Mouse (Mus musculus) G1E (cell line): ENCODE results near the gene Parn. TPM values are rescaled to one million over a fixed set of nuclear protein-coding genes. Genes with fewer than 3 reads are reported as not detected.

ENCODE experiments used
- ATAC-seq: 2 replicates; pipeline ENCODE4 v1.8.0; 2016; ENCODE audit warnings: mild to moderate bottlenecking; ENCODE audit not compliant: insufficient number of reproducible peaks, poor library complexity, low FRiP score, severe bottlenecking; ENCODE audit errors: extremely low read depth
- DNase-seq: peaks from one replicate; pipeline ENCODE4 v3.0.0; 2012; ENCODE audit warnings: low spot score
- H3K27me3 ChIP-seq: 2 replicates; pipeline ENCODE4 v1.6.1; 2012; ENCODE audit warnings: mild to moderate bottlenecking, low read length, inconsistent platforms; ENCODE audit not compliant: insufficient read depth
- H3K36me3 ChIP-seq: replicated peaks from 2 replicates; pipeline ENCODE3; 2012; ENCODE audit warnings: mild to moderate bottlenecking, inconsistent platforms
- H3K4me1 ChIP-seq: 2 replicates; pipeline ENCODE4 v1.6.1; 2012; ENCODE audit warnings: low read depth, low read length, inconsistent platforms, mixed read lengths; ENCODE audit not compliant: insufficient read depth
- H3K4me3 ChIP-seq: 2 replicates; pipeline ENCODE4 v1.5.1; 2012; ENCODE audit warnings: low read depth, mild to moderate bottlenecking, inconsistent platforms, low read length, moderate library complexity, mixed read lengths
- H3K9me3 ChIP-seq: replicated peaks from 2 replicates; pipeline ENCODE4 v1.6.1; 2012; ENCODE audit warnings: inconsistent platforms
- CTCF ChIP-seq: IDR thresholded peaks from 2 replicates; pipeline ENCODE4 v1.5.1; 2012; ENCODE audit warnings: low read depth, low read length, inconsistent platforms, mixed read lengths
- GATA1 ChIP-seq: IDR thresholded peaks from 2 replicates; pipeline ENCODE4 v1.6.1; 2012; ENCODE audit warnings: borderline replicate concordance, low read length, inconsistent platforms, mixed read lengths
- GATA2 ChIP-seq: IDR thresholded peaks from 2 replicates; pipeline ENCODE4 v1.6.1; 2012; ENCODE audit warnings: low read depth, low read length, inconsistent platforms, borderline replicate concordance
- POLR2AphosphoS5 ChIP-seq: IDR thresholded peaks from 2 replicates; pipeline ENCODE4 v1.6.1; 2012; ENCODE audit warnings: low read depth, low read length, inconsistent platforms; ENCODE audit not compliant: insufficient replicate concordance
- TAL1 ChIP-seq: conservative IDR thresholded peaks from 2 replicates; pipeline ENCODE4 v1.6.1; 2012; ENCODE audit warnings: low read depth, low read length, inconsistent platforms, mixed read lengths
- polyA plus RNA-seq: library from polyadenylated mRNA; stranded (reverse); fragments of >175 nt; gene quantifications from 2 replicates; pipeline ENCODE4 v1.2.3, GENCODE M21; 2012
- total RNA-seq, 2 experiments: library from RNA; stranded (forward) in 1 of 2; stranded (reverse) in 1 of 2; fragments of 200-1000 nt in 1 of 2; fragments of >200 nt in 1 of 2; fragmentation: Nextera tagmentation in 1 of 2; gene quantifications; 2 replicates each; pipeline ENCODE4 v1.2.3; 2014 to 2017

Parn gene
- total and polyA plus RNA-seq, 3 experiments = 40.1 to 93.8 (median 54.7) TPM

GRCm38 (mm10) chr16:13491776-13492175 is 176.2 kb downstream of the Parn start:
- DNase-seq (no peak), ATAC-seq (no peak)
- TF ChIP-seq GATA2 (no peak), GATA1 (no peak), CTCF (no peak), POLR2AphosphoS5 (no peak), TAL1 (no peak)
- Histone ChIP-seq H3K4me1 (no peaks in the 10 kb centered on the region), H3K4me3 (no peak overlapping the region), H3K27me3 (peaks cover 17% of the 10 kb centered on the region), H3K36me3 (no peaks in the 10 kb centered on the region), H3K9me3 (no peaks in the 10 kb centered on the region)

Other genes starting within 250 kb of the Parn start
- 25.7 and 32.5 TPM in 2 replicates for gene Bfar, start 3.7 kb upstream of the Parn start, total RNA-seq (2014; fragmentation: Nextera tagmentation)
- gene Bfar, start 3.7 kb upstream of the Parn start, total RNA-seq (2017) = 34.6 and 35.4 TPM in 2 replicates
- gene Bfar, start 3.7 kb upstream of the Parn start, polyA plus RNA-seq = 1.5 and 3.5 TPM in 2 replicates
- gene 3110001I22Rik, start 3.8 kb upstream of the Parn start, total RNA-seq (2014; fragmentation: Nextera tagmentation) = 8.8 and 11.1 TPM in 2 replicates
- 13.2 and 15.9 TPM in 2 replicates for gene 3110001I22Rik, start 3.8 kb upstream of the Parn start, total RNA-seq (2017)
- gene 3110001I22Rik, start 3.8 kb upstream of the Parn start, polyA plus RNA-seq = 0.91 and 0.94 TPM in 2 replicates
- gene Pla2g10, start 62.8 kb upstream of the Parn start, total RNA-seq (2014; fragmentation: Nextera tagmentation) = not detected in 2 replicates
- not detected in 2 replicates for gene Pla2g10, start 62.8 kb upstream of the Parn start, total RNA-seq (2017)
- gene Pla2g10, start 62.8 kb upstream of the Parn start, polyA plus RNA-seq = not detected in 2 replicates
- 67.6 and 67.8 TPM in 2 replicates for gene Rrn3, start 112.5 kb upstream of the Parn start, total RNA-seq (2014; fragmentation: Nextera tagmentation)
- 65.8 and 72.3 TPM in 2 replicates for gene Rrn3, start 112.5 kb upstream of the Parn start, total RNA-seq (2017)
- gene Rrn3, start 112.5 kb upstream of the Parn start, polyA plus RNA-seq = 18.3 and 21.2 TPM in 2 replicates
- gene Ntan1, start 150.7 kb upstream of the Parn start, total RNA-seq (2014; fragmentation: Nextera tagmentation) = 39.7 and 54.2 TPM in 2 replicates
- 36.5 and 42.0 TPM in 2 replicates for gene Ntan1, start 150.7 kb upstream of the Parn start, total RNA-seq (2017)
- gene Ntan1, start 150.7 kb upstream of the Parn start, polyA plus RNA-seq = 9.0 and 9.2 TPM in 2 replicates
- 74.9 and 94.5 TPM in 2 replicates for gene Pdxdc1, start 235.0 kb upstream of the Parn start, total RNA-seq (2014; fragmentation: Nextera tagmentation)
- gene Pdxdc1, start 235.0 kb upstream of the Parn start, total RNA-seq (2017) = 68.8 and 72.1 TPM in 2 replicates
- gene Pdxdc1, start 235.0 kb upstream of the Parn start, polyA plus RNA-seq = 27.1 and 35.5 TPM in 2 replicates
- 1.9 and 2.6 TPM in 2 replicates for gene Mpv17l, start 235.0 kb upstream of the Parn start, total RNA-seq (2014; fragmentation: Nextera tagmentation)
- 0.98 and 1.2 TPM in 2 replicates for gene Mpv17l, start 235.0 kb upstream of the Parn start, total RNA-seq (2017)
- 0.04 and 0.05 TPM in 2 replicates for gene Mpv17l, start 235.0 kb upstream of the Parn start, polyA plus RNA-seq